Mouse (Mus musculus) forebrain, embryonic 15.5 days (tissue): ENCODE measurements around the gene Wfdc16. TPM values are rescaled to one million over a fixed set of nuclear protein-coding genes. Genes with fewer than 3 reads are reported as not detected.
"Not testable (repeated sequence)": the region's sequence is repeated elsewhere in the genome, so short reads cannot be mapped to it uniquely, and the experiment has no call there.

ENCODE experiments used
- ATAC-seq: fragments of 200-750 bp; cut with Nextera tagmentation; replicated peaks from 2 replicates; pipeline ENCODE4 v1.8.0; 2017; ENCODE audit warnings: mild to moderate bottlenecking, moderate TSS enrichment, moderate library complexity
- H3K27ac ChIP-seq: fragments of 300-500 bp; sonication (generic); replicated peaks from 2 replicates; pipeline ENCODE4 v1.5.1; 2015; ENCODE audit warnings: mild to moderate bottlenecking, inconsistent platforms
- H3K27me3 ChIP-seq: fragments of 300-500 bp; sonication (generic); 2 replicates; pipeline ENCODE4 v1.6.1; 2015; ENCODE audit warnings: inconsistent platforms
- H3K36me3 ChIP-seq: fragments of 300-500 bp; sonication (generic); 2 replicates; pipeline ENCODE4 v1.6.1; 2015; ENCODE audit warnings: mild to moderate bottlenecking, inconsistent platforms
- H3K4me1 ChIP-seq: fragments of 300-500 bp; sonication (generic); 2 replicates; pipeline ENCODE4 v1.6.1; 2015; ENCODE audit warnings: inconsistent platforms
- H3K4me2 ChIP-seq: fragments of 300-500 bp; sonication (generic); replicated peaks from 2 replicates; pipeline ENCODE4 v1.6.1; 2015; ENCODE audit warnings: mild to moderate bottlenecking, inconsistent platforms
- H3K4me3 ChIP-seq: fragments of 300-500 bp; sonication (generic); 2 replicates; pipeline ENCODE4 v1.5.1; 2015; ENCODE audit warnings: mild to moderate bottlenecking, inconsistent platforms
- H3K9ac ChIP-seq: fragments of 300-500 bp; sonication (generic); replicated peaks from 2 replicates; pipeline ENCODE4 v1.6.1; 2015; ENCODE audit warnings: mild to moderate bottlenecking, inconsistent platforms
- H3K9me3 ChIP-seq: fragments of 300-500 bp; sonication (generic); 2 replicates; pipeline ENCODE4 v1.6.1; 2016; ENCODE audit warnings: inconsistent platforms
- WGBS: fragments of 180-500 bp; shearing (Covaris S2); methylation state at CpG from one replicate; pipeline ENCODE4 v1.1.7; 2015; ENCODE audit warnings: mixed read lengths; 5-methylcytosine and 5-hydroxymethylcytosine counted together
- polyA plus RNA-seq: library from polyadenylated mRNA; unstranded; fragments of >200 nt; fragmentation: Nextera tagmentation; extraction: Ambion mirVana; gene quantifications from 2 replicates; pipeline ENCODE4 v1.2.1, GENCODE M21; 2015

Wfdc16 gene
- polyA plus RNA-seq, 1 experiment from 2014 or later: not detected

GRCm38 (mm10) chr2:164585025-164585725, 53.4 kb downstream of the Wfdc16 start, which contains the start of gene Wfdc6a:
Gene Wfdc6a, minus strand, starts transcription at chr2:164585447.
- 50% methylated on average over 13 of the region's 13 CpGs for WGBS
- not testable (repeated sequence) for H3K9me3 ChIP-seq, H3K4me2 ChIP-seq, H3K4me3 ChIP-seq, H3K4me1 ChIP-seq, H3K27ac ChIP-seq, H3K27me3 ChIP-seq, ATAC-seq, H3K36me3 ChIP-seq, H3K9ac ChIP-seq

Other genes with a start within 250 kb of the Wfdc16 start
- gene Slpi, start 249.7 kb downstream of the Wfdc16 start, polyA plus RNA-seq: 0.29 TPM in 1 of 2 replicates, not detected in the other
- 0.05 TPM in 1 of 2 replicates, not detected in the other for gene Rbpjl, start 235.7 kb downstream of the Wfdc16 start, polyA plus RNA-seq
- gene Matn4, start 233.6 kb downstream of the Wfdc16 start, polyA plus RNA-seq: 0.94 and 1.1 TPM in 2 replicates
- gene Sdc4, start 194.9 kb downstream of the Wfdc16 start, polyA plus RNA-seq: 6.1 and 6.4 TPM in 2 replicates
- 76.6 and 82.2 TPM in 2 replicates for gene Sys1, start 181.8 kb downstream of the Wfdc16 start, polyA plus RNA-seq
- 6.0 and 6.9 TPM in 2 replicates for gene Gm20458, start 177.8 kb downstream of the Wfdc16 start, polyA plus RNA-seq
- gene Trp53tg5, start 165.1 kb downstream of the Wfdc16 start, polyA plus RNA-seq: not detected in 2 replicates
- 8.1 and 9.1 TPM in 2 replicates for gene Dbndd2, start 152.7 kb downstream of the Wfdc16 start, polyA plus RNA-seq
- gene Pigt, start 141.3 kb downstream of the Wfdc16 start, polyA plus RNA-seq: 55.5 and 60.0 TPM in 2 replicates
- gene Wfdc2, start 76.4 kb downstream of the Wfdc16 start, polyA plus RNA-seq: 4.3 and 4.5 TPM in 2 replicates
- gene Spint3, start 65.3 kb downstream of the Wfdc16 start, polyA plus RNA-seq: not detected in 2 replicates
- gene Wfdc6a, start 53.3 kb downstream of the Wfdc16 start, polyA plus RNA-seq: not detected in 2 replicates
- not detected in 2 replicates for gene Eppin, start 45.2 kb downstream of the Wfdc16 start, polyA plus RNA-seq
- gene Wfdc6b, start 25.3 kb downstream of the Wfdc16 start, polyA plus RNA-seq: not detected in 2 replicates
- not detected in 2 replicates for gene Wfdc8, start 25.2 kb downstream of the Wfdc16 start, polyA plus RNA-seq
- gene Wfdc10, start 17.2 kb upstream of the Wfdc16 start, polyA plus RNA-seq: not detected in 2 replicates
- gene Wfdc9, start 17.8 kb upstream of the Wfdc16 start, polyA plus RNA-seq: not detected in 2 replicates
- not detected in 2 replicates for gene Wfdc11, start 35.3 kb upstream of the Wfdc16 start, polyA plus RNA-seq
- gene Wfdc13, start 46.3 kb upstream of the Wfdc16 start, polyA plus RNA-seq: not detected in 2 replicates
- gene Spint4, start 59.7 kb upstream of the Wfdc16 start, polyA plus RNA-seq: not detected in 2 replicates
- not detected in 2 replicates for gene Spint5, start 76.5 kb upstream of the Wfdc16 start, polyA plus RNA-seq
- gene Wfdc3, start 107.1 kb upstream of the Wfdc16 start, polyA plus RNA-seq: 1.1 and 1.7 TPM in 2 replicates
- 73.9 and 74.9 TPM in 2 replicates for gene Dnttip1, start 107.2 kb upstream of the Wfdc16 start, polyA plus RNA-seq
- 199 and 232 TPM in 2 replicates for gene Ube2c, start 131.1 kb upstream of the Wfdc16 start, polyA plus RNA-seq
- 0.45 and 0.60 TPM in 2 replicates for gene Tnnc2, start 141.2 kb upstream of the Wfdc16 start, polyA plus RNA-seq
- 24.6 and 29.8 TPM in 2 replicates for gene Snx21, start 147.0 kb upstream of the Wfdc16 start, polyA plus RNA-seq
- gene Acot8, start 166.1 kb upstream of the Wfdc16 start, polyA plus RNA-seq: 17.1 and 17.2 TPM in 2 replicates
- gene Zswim3, start 166.3 kb upstream of the Wfdc16 start, polyA plus RNA-seq: 13.9 and 14.5 TPM in 2 replicates
- 22.8 TPM in 2 replicates for gene Zswim1, start 183.9 kb upstream of the Wfdc16 start, polyA plus RNA-seq
- not detected in 2 replicates for gene Spata25, start 189.7 kb upstream of the Wfdc16 start, polyA plus RNA-seq
- 97.7 and 98.4 TPM in 2 replicates for gene Ctsa, start 194.1 kb upstream of the Wfdc16 start, polyA plus RNA-seq
- 5.6 and 6.5 TPM in 2 replicates for gene Neurl2, start 194.7 kb upstream of the Wfdc16 start, polyA plus RNA-seq
- 45.3 and 50.7 TPM in 2 replicates for gene Pltp, start 218.9 kb upstream of the Wfdc16 start, polyA plus RNA-seq
- 94.8 and 101 TPM in 2 replicates for gene Pcif1, start 240.5 kb upstream of the Wfdc16 start, polyA plus RNA-seq